Mouse (Mus musculus) intestine, postnatal 0 days (tissue): ENCODE measurements around the gene Tsks. TPM values are rescaled to one million over a fixed set of nuclear protein-coding genes. Genes with fewer than 3 reads are reported as not detected.
A peak's percentile ranks its signal among the peaks of the same experiment; 100 is the strongest.

Experiments
- ATAC-seq: fragments of 200-750 bp; cut with Nextera tagmentation; 2 replicates; pipeline ENCODE4 v1.8.0; 2017; ENCODE audit warnings: mild to moderate bottlenecking, moderate TSS enrichment, moderate library complexity
- H3K27ac ChIP-seq: fragments of 300-500 bp; sonication (generic); 2 replicates; pipeline ENCODE4 v1.5.1; 2014; ENCODE audit warnings: mild to moderate bottlenecking, low read depth, low read length, moderate library complexity
- H3K27me3 ChIP-seq: fragments of 300-500 bp; sonication (generic); replicated peaks from 2 replicates; pipeline ENCODE4 v1.6.1; 2014; ENCODE audit warnings: low read length, mixed read lengths; ENCODE audit not compliant: control insufficient read depth, insufficient read depth
- H3K36me3 ChIP-seq: fragments of 300-500 bp; sonication (generic); 2 replicates; pipeline ENCODE4 v1.6.1; 2014; ENCODE audit warnings: mild to moderate bottlenecking, moderate library complexity; ENCODE audit not compliant: control insufficient read depth, insufficient read depth
- H3K4me1 ChIP-seq: fragments of 300-500 bp; sonication (generic); replicated peaks from 2 replicates; pipeline ENCODE4 v1.6.1; 2014; ENCODE audit warnings: antibody characterized with exemption, low read length, mixed read lengths; ENCODE audit not compliant: control insufficient read depth, insufficient read depth
- H3K4me2 ChIP-seq: fragments of 300-500 bp; sonication (generic); replicated peaks from 2 replicates; pipeline ENCODE4 v1.6.1; 2014; ENCODE audit warnings: low read depth, mild to moderate bottlenecking, moderate library complexity
- H3K4me3 ChIP-seq: fragments of 300-500 bp; sonication (generic); 2 replicates; pipeline ENCODE4 v1.5.1; 2014; ENCODE audit warnings: low read depth, low read length
- H3K9ac ChIP-seq: fragments of 300-500 bp; sonication (generic); 2 replicates; pipeline ENCODE4 v1.6.1; 2014; ENCODE audit warnings: mild to moderate bottlenecking, low read depth, low read length
- H3K9me3 ChIP-seq: fragments of 300-500 bp; sonication (generic); 2 replicates; pipeline ENCODE4 v1.6.1; 2016; ENCODE audit warnings: mixed run types; ENCODE audit not compliant: control insufficient read depth
- CTCF ChIP-seq: sonication (generic); IDR thresholded peaks from 2 replicates; pipeline ENCODE4 v1.5.1; 2016; ENCODE audit warnings: low read depth, mild to moderate bottlenecking, control low read depth, antibody characterized with exemption, moderate library complexity
- WGBS: fragments of 180-500 bp; shearing (Covaris S2); extraction: QIAGEN DNeasy Blood & Tissue Kit; methylation state at CpG from one replicate; pipeline ENCODE4 v1.1.7; 2014; 5-methylcytosine and 5-hydroxymethylcytosine counted together
- polyA plus RNA-seq: library from polyadenylated mRNA; unstranded; fragments of >200 nt; fragmentation: Nextera tagmentation; extraction: Ambion mirVana; gene quantifications from 2 replicates; pipeline ENCODE4 v1.2.1, GENCODE M21; 2015

Tsks gene
- polyA plus RNA-seq, 1 experiment from 2014 or later, result 0.13 TPM

- no peak for TF ChIP-seq CTCF
- ATAC-seq, result no peak
- 1% methylated on average over 15 of the region's 15 CpGs for WGBS
- H3K36me3 ChIP-seq, result peaks cover 43% of the 10 kb centered on the region
- H3K27ac ChIP-seq, result peak overlapping the region; percentile 83
- 0 out of 2 replicates have a peak, but pooled peaks cover 5% of the 10 kb centered on the region for H3K4me1 ChIP-seq
- H3K4me2 ChIP-seq, result peak overlapping the region; percentile 78
- no peaks in the 10 kb centered on the region for H3K9me3 ChIP-seq
- H3K4me3 ChIP-seq, result peak overlapping the region; percentile 83
- H3K9ac ChIP-seq, result peak overlapping the region; percentile 74
- no peaks in the 10 kb centered on the region for H3K27me3 ChIP-seq
Measured at GRCm38 (mm10) chr7:44997940-44998428, 55.0 kb downstream of the Tsks start.

- Histone ChIP-seq H3K4me1 (0 out of 2 replicates have a peak, but pooled peaks cover 5% of the 10 kb centered on the region), H3K27ac (peak within 1 kb of the TSS; percentile 83), H3K9ac (peak within 1 kb of the TSS; percentile 74), H3K9me3 (no peaks in the 10 kb centered on the region), H3K27me3 (no peaks in the 10 kb centered on the region), H3K4me3 (peak within 1 kb of the TSS; percentile 83), H3K36me3 (peaks cover 46% of the 10 kb centered on the region), H3K4me2 (peak within 1 kb of the TSS; percentile 78)
- 2% methylated on average over 18 of the region's 18 CpGs for WGBS
- ATAC-seq, result peak; percentile 0; the same call in 1 of the 2 replicates
- no peak for TF ChIP-seq CTCF
Measured at GRCm38 (mm10) chr7:44998501-44998955, 55.5 kb downstream of the Tsks start, which contains the start of gene Bcl2l12. TSS of gene Bcl2l12 (minus strand) at chr7:44998712.

GRCm38 (mm10) chr7:44999753-45000152 lies 56.7 kb downstream of the Tsks start:
- WGBS, result 63% methylated on average over 11 of the region's 11 CpGs
- Histone ChIP-seq H3K4me2 (no peak overlapping the region), H3K27me3 (no peaks in the 10 kb centered on the region), H3K4me3 (no peak overlapping the region), H3K36me3 (peaks cover 49% of the 10 kb centered on the region), H3K4me1 (0 out of 2 replicates have a peak, but pooled peaks cover 5% of the 10 kb centered on the region), H3K9ac (no peak overlapping the region), H3K9me3 (no peaks in the 10 kb centered on the region), H3K27ac (no peak overlapping the region)
- no peak for ATAC-seq
- TF ChIP-seq CTCF, result no peak

- 0 out of 2 replicates have a peak overlapping the region, but pooled peaks have one; percentile 28 for H3K27ac ChIP-seq
- H3K4me1 ChIP-seq, result 0 out of 2 replicates have a peak, but pooled peaks cover 5% of the 10 kb centered on the region
- WGBS, result 79% methylated on average over 21 of the region's 21 CpGs
- no peaks in the 10 kb centered on the region for H3K27me3 ChIP-seq
- H3K9me3 ChIP-seq, result no peaks in the 10 kb centered on the region
- no peak overlapping the region for H3K4me2 ChIP-seq
- no peak overlapping the region for H3K4me3 ChIP-seq
- H3K36me3 ChIP-seq, result peaks cover 58% of the 10 kb centered on the region
- no peak overlapping the region for H3K9ac ChIP-seq
- TF ChIP-seq CTCF, result no peak
- ATAC-seq, result no peak
Measured at GRCm38 (mm10) chr7:45000539-45001114, 57.6 kb downstream of the Tsks start.

- Histone ChIP-seq H3K4me2 (no peak overlapping the region), H3K27ac (no peak overlapping the region), H3K9ac (no peak overlapping the region), H3K27me3 (no peaks in the 10 kb centered on the region), H3K4me1 (no peaks in the 10 kb centered on the region), H3K36me3 (peaks cover 76% of the 10 kb centered on the region), H3K4me3 (no peak overlapping the region), H3K9me3 (no peaks in the 10 kb centered on the region)
- no peak for TF ChIP-seq CTCF
- 75% methylated on average over 7 of the region's 7 CpGs for WGBS
- no peak for ATAC-seq
Measured at GRCm38 (mm10) chr7:45002440-45002839, 59.4 kb downstream of the Tsks start.

- Histone ChIP-seq H3K9ac (no peak overlapping the region), H3K27me3 (no peaks in the 10 kb centered on the region), H3K4me2 (no peak overlapping the region), H3K27ac (no peak overlapping the region), H3K36me3 (peaks cover 97% of the 10 kb centered on the region), H3K4me1 (no peaks in the 10 kb centered on the region), H3K9me3 (no peaks in the 10 kb centered on the region), H3K4me3 (no peak overlapping the region)
- WGBS, result 53% methylated on average over 3 of the region's 3 CpGs
- no peak for TF ChIP-seq CTCF
- no peak for ATAC-seq
Measured at GRCm38 (mm10) chr7:45004546-45004945, 61.5 kb downstream of the Tsks start.
